8 mouse cellular contexts compared by ENCODE assay signal in the genomic region with DNA sequence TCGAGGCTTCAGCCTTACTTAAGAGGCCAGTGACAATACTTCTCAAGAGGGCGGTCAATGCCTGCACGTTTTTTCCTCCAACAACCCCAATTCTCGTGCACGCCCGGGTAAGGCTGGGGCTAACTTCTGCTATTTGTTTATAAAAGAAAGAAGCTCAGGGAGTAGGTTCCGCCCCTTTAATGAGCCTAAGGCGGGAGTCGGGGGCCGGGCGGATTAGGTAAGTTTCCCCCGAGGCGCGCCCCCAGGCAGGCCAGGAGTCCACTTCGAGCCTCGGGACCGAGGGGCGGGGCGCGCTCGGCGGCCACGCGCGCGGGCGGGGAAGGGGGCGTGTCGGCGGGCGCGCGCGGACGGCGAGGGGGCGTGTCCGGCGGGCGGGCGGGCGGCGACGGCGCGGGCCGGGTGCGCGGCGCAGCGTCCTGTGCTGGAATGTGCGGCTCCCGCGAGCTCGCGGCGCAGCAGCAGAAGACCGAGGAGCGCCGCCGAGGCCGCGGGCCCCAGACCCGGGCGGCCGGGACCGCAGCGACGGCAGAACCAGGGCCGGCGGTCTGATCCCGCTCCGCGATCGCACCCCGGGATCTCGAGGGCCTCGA. TPM values are rescaled to one million over a fixed set of nuclear protein-coding genes. Genes with fewer than 3 reads are reported as not detected.
DNase-seq lines count a peak whose midpoint lies in the region; ATAC-seq lines count a peak whose summit lies in the region.

A gene (plus strand): TSS at position 411 of the 590 bp plus-strand sequence.

- peaks cover 28% of the 10 kb centered on the region for H3K4me1 ChIP-seq in hindbrain, embryonic 13.5 days (replicated peaks)

- DNase-seq in adipocyte (ENCODE audit: low spot score), result peak; percentile 74
- DNase-seq in cerebellum, postnatal 25 days, result peak; percentile 56 to 78
- peak; percentile 25 for DNase-seq in frontal cortex, postnatal 36 days (ENCODE audit: low spot score in 2 of 2)
- DNase-seq in left cerebral cortex, postnatal 25 days (ENCODE audit: low spot score in 2 of 2), result peak; percentile 16 to 50
- DNase-seq in right cerebral cortex, postnatal 4 days, result peak; percentile 72
- peak; percentile 87 for DNase-seq in yolk sac, embryonic 10.5 days (ENCODE audit: low spot score)

- intact Hi-C loops in left cerebral cortex, postnatal 25 days (cut with DNase I), result no loop called here

- peak within 1 kb of the TSS; percentile 90 for H3K27ac ChIP-seq in hindbrain, embryonic 13.5 days

- no peaks in the 10 kb centered on the region for H3K27me3 ChIP-seq in hindbrain, embryonic 13.5 days

- H3K9me3 ChIP-seq in hindbrain, embryonic 13.5 days, result no peaks in the 10 kb centered on the region

- peak within 1 kb of the TSS; percentile 94 for H3K4me3 ChIP-seq in hindbrain, embryonic 13.5 days

- H3K36me3 ChIP-seq in hindbrain, embryonic 13.5 days, result peaks cover 14% of the 10 kb centered on the region

- under 1% methylated on average over 63 of the region's 78 CpGs for WGBS in hindbrain, embryonic 13.5 days

- H3K9ac ChIP-seq in hindbrain, embryonic 13.5 days, result peak within 1 kb of the TSS; percentile 85

- ATAC-seq in hindbrain, embryonic 13.5 days (ENCODE audit: low FRiP score), result peak; percentile 89
- peak; percentile 69 for ATAC-seq in megakaryocyte progenitor cell, adult 5-6 weeks (replicated peaks; ENCODE audit: poor library complexity)

- peak within 1 kb of the TSS; percentile 72 for H3K4me2 ChIP-seq in hindbrain, embryonic 13.5 days

RNA-seq across cellular contexts. Expression of the gene that starts here (rescaled TPM):
- polyA plus RNA-seq in hindbrain, embryonic 13.5 days (2015; fragmentation: Nextera tagmentation; extraction: Ambion mirVana), result 9.8 and 10.1 TPM in 2 replicates
- 1 to 10 TPM; 3.6 to 3.9 TPM for total RNA-seq in left cerebral cortex, postnatal 25 days (2021)
- total RNA-seq in megakaryocyte progenitor cell, adult 5-6 weeks (2015), result 28.3 and 32.2 TPM in 2 replicates
- total RNA-seq in megakaryocyte progenitor cell, adult 5-6 weeks (2017), result 43.3 and 47.9 TPM in 2 replicates

Comparison
In these comparisons a context has a peak if more than half of its experiments do, and no peak if none do; other contexts are left out.
1. Peak in every context shown above with its lines: DNase-seq, ATAC-seq, H3K4me3 ChIP-seq and H3K27ac ChIP-seq.
2. RNA of the gene that starts here (total RNA-seq): 28.3 to 47.9 TPM in megakaryocyte progenitor cell, adult 5-6 weeks; 3.6 to 3.9 TPM in left cerebral cortex, postnatal 25 days; every median in the first group is over 4 times any median in the second.
3. DNase-seq: peak in every context shown above with its lines; median percentile 87 in yolk sac, embryonic 10.5 days; 74 in adipocyte; 72 in right cerebral cortex, postnatal 4 days; 67 in cerebellum, postnatal 25 days; 33 in left cerebral cortex, postnatal 25 days; 25 in frontal cortex, postnatal 36 days.